Mouse (Mus musculus) erythroblast, embryonic 14.5 days (primary cell): ENCODE data around the gene Grin2d.

Experiments
- GATA1 ChIP-seq: IDR thresholded peaks from 2 replicates; pipeline ENCODE4 v1.6.1; 2012; ENCODE audit warnings: low read length, inconsistent platforms, mixed read lengths
- TAL1 ChIP-seq: IDR thresholded peaks from 3 replicates; pipeline ENCODE4 v1.6.1; 2012; ENCODE audit warnings: low read length, inconsistent platforms, mixed read lengths

- TF ChIP-seq TAL1 (no peak), GATA1 (no peak)
Observed at GRCm38 (mm10) chr7:45867871-45868270, 10.3 kb downstream of the Grin2d start.
